In the genomic region with DNA sequence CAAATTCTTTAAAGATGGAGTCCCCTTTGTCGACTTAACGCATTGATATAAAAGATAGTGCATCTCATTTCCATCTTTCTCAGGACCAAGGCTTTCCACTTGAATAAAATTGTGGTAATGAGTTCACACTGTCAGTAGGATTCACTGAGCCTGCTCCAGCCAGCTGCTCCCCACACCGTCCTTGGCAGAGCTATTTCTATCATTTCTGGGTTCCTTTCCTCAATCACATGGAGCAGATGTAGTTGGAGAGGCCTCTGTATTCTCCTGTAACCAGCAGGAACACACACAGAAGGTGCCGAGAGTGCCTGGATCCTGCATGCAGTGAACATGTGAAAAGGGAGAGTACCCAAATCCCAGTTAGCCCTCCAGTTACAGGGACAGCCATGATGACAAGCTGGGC, we compare ENCODE assay signal across 17 mouse cellular contexts. TPM values are rescaled to one million over a fixed set of nuclear protein-coding genes. Genes with fewer than 3 reads are reported as not detected.
"Had no signal": no experiment of that assay in that cellular context is flagged by ENCODE, and none has a peak within 500 bp of the region (broad histone marks: within the 10 kb centered on the region; RNA-seq: fewer than 3 reads in every experiment).

No protein-coding gene starts in this region.

- H3K9me3 ChIP-seq: limb, embryonic 12.5 days; liver, embryonic 13.5 days; lung, embryonic 15.5 days; megakaryocyte, embryonic 14.5 days; midbrain, embryonic 12.5 days; neural tube, embryonic 15.5 days had no signal

- DNase-seq: kidney, postnatal 10 days; kidney, postnatal 4 days; liver; liver, embryonic 13.5 days; liver, postnatal 0 days; lung, postnatal 14 days; right cerebral cortex, postnatal 4 days; spleen, adult 18-20 months; thymus, adult 18-20 months; thymus, postnatal 25 days had no signal

- H3K4me2 ChIP-seq: limb, embryonic 12.5 days; liver, embryonic 13.5 days; lung, embryonic 15.5 days; midbrain, embryonic 12.5 days; neural tube, embryonic 15.5 days had no signal

- H3K4me3 ChIP-seq: layer of hippocampus, adult 2 months; limb, embryonic 12.5 days; liver, embryonic 13.5 days; lung, embryonic 15.5 days; megakaryocyte, embryonic 14.5 days; midbrain, embryonic 12.5 days; neural tube, embryonic 15.5 days had no signal

- ATAC-seq: liver, postnatal 0 days had no signal

- H3K27ac ChIP-seq: layer of hippocampus, adult 2 months; limb, embryonic 12.5 days; liver, embryonic 13.5 days; lung, embryonic 15.5 days; macrophage; midbrain, embryonic 12.5 days; neural tube, embryonic 15.5 days had no signal

- H3K4me1 ChIP-seq: limb, embryonic 12.5 days; liver, embryonic 13.5 days; lung, embryonic 15.5 days; megakaryocyte, embryonic 14.5 days had no signal

- H3K36me3 ChIP-seq: limb, embryonic 12.5 days; liver, embryonic 13.5 days; lung, embryonic 15.5 days; midbrain, embryonic 12.5 days; neural tube, embryonic 15.5 days had no signal

- H3K9ac ChIP-seq: limb, embryonic 12.5 days; liver, embryonic 13.5 days; liver, postnatal 0 days; lung, embryonic 15.5 days; midbrain, embryonic 12.5 days; neural tube, embryonic 15.5 days had no signal

- H3K27me3 ChIP-seq: limb, embryonic 12.5 days; liver, embryonic 13.5 days; lung, embryonic 15.5 days; midbrain, embryonic 12.5 days; neural tube, embryonic 15.5 days had no signal

RNA-seq across cellular contexts. Expression of gene Nkain4, which starts 35.8 kb away (rescaled TPM):
- polyA plus RNA-seq: macrophage had no signal

RNA-seq across cellular contexts. Expression of gene Chrna4, which starts 53.0 kb away (rescaled TPM):
- polyA plus RNA-seq: macrophage had no signal
